Mouse (Mus musculus): ENCODE results near the gene Olfr1423.
"Not testable (repeated sequence)": the region's sequence is repeated elsewhere in the genome, so short reads cannot be mapped to it uniquely, and the experiment has no call there.

Olfr1423 gene

GRCm38 (mm10) chr19:12041217-12041616 lies at the start of gene Olfr1423:
Olfr1423 (minus strand) TSS chr19:12041317.
- no peak for DNase-seq (ENCODE audit: low spot score in 2 of 2)

- not testable (repeated sequence) for DNase-seq (ENCODE audit: low spot score in 2 of 2)
Observed at GRCm38 (mm10) chr19:12077631-12078030, 36.5 kb upstream of the Olfr1423 start, which contains the start of gene Olfr1425. Olfr1425 (minus strand) TSS chr19:12077731.

- not testable (repeated sequence) for DNase-seq (ENCODE audit: low spot score in 2 of 2)
Observed at GRCm38 (mm10) chr19:12069546-12069945, 28.4 kb upstream of the Olfr1423 start.

- not testable (repeated sequence) for DNase-seq (ENCODE audit: low spot score in 2 of 2)
Observed at GRCm38 (mm10) chr19:12067806-12068205, 26.7 kb upstream of the Olfr1423 start.

- not testable (repeated sequence) for DNase-seq (ENCODE audit: low spot score in 2 of 2)
Observed at GRCm38 (mm10) chr19:12062582-12062981, 21.5 kb upstream of the Olfr1423 start, which contains the start of gene Olfr1424. Olfr1424 (minus strand) TSS chr19:12062682.

- DNase-seq (ENCODE audit: low spot score in 2 of 2): no peak
Observed at GRCm38 (mm10) chr19:12043163-12043562, 2.0 kb upstream of the Olfr1423 start.

- DNase-seq (ENCODE audit: low spot score in 2 of 2): no peak
Observed at GRCm38 (mm10) chr19:12037727-12038126, 3.4 kb downstream of the Olfr1423 start.

- no peak for DNase-seq (ENCODE audit: low spot score in 2 of 2)
Observed at GRCm38 (mm10) chr19:12026606-12027005, 14.5 kb downstream of the Olfr1423 start.

GRCm38 (mm10) chr19:12025333-12025732 lies 15.8 kb downstream of the Olfr1423 start:
- DNase-seq (ENCODE audit: low spot score in 2 of 2): no peak

GRCm38 (mm10) chr19:12024149-12024548 lies 17.0 kb downstream of the Olfr1423 start:
- DNase-seq (ENCODE audit: low spot score in 2 of 2): no peak

GRCm38 (mm10) chr19:12016192-12016591 lies 24.9 kb downstream of the Olfr1423 start:
- no peak for DNase-seq (ENCODE audit: low spot score in 2 of 2)

- no peak for DNase-seq (ENCODE audit: low spot score in 2 of 2)
Observed at GRCm38 (mm10) chr19:12015708-12016107, 25.4 kb downstream of the Olfr1423 start.

GRCm38 (mm10) chr19:12013228-12013627 lies 27.9 kb downstream of the Olfr1423 start:
- peak; percentile 51 to 65 for DNase-seq (ENCODE audit: low spot score in 2 of 2)

GRCm38 (mm10) chr19:12012615-12013014 lies 28.5 kb downstream of the Olfr1423 start:
- no peak for DNase-seq (ENCODE audit: low spot score in 2 of 2)

GRCm38 (mm10) chr19:12011560-12012556 lies 29.3 kb downstream of the Olfr1423 start:
- peak; percentile 77 to 81 for DNase-seq (ENCODE audit: low spot score in 2 of 2)

GRCm38 (mm10) chr19:12010916-12011559 lies 30.1 kb downstream of the Olfr1423 start:
- DNase-seq (ENCODE audit: low spot score in 2 of 2): peak; percentile 52 to 55

GRCm38 (mm10) chr19:12010281-12010771 lies 30.8 kb downstream of the Olfr1423 start:
- DNase-seq (ENCODE audit: low spot score in 2 of 2): peak; percentile 40 to 54

GRCm38 (mm10) chr19:12009501-12010280 lies 31.4 kb downstream of the Olfr1423 start:
- DNase-seq (ENCODE audit: low spot score in 2 of 2): peak in 1 of 2 experiments; percentile 52

- DNase-seq (ENCODE audit: low spot score in 2 of 2): no peak
Observed at GRCm38 (mm10) chr19:12008410-12009380, 32.4 kb downstream of the Olfr1423 start.
